15 mouse cellular contexts compared by ENCODE assay signal in the genomic region with DNA sequence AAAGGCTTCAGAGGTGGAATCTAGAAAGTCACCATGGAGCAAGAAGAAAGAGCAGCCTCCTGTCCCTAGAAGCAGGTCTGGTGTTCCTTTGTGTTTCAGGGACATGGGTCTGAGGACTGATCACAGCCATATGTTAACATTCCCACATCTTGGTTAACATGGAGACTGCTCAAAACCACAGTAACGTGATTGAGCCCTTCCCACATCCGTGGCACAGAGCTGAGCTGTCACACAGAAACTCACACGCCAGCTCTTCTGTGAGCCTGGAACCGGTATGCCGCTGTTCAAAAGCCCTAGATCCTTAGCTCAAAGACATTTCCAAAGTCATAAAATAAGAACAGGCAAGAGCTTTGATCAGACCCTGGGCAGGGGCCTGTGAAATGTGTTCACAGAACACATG. TPM values are rescaled to one million over a fixed set of nuclear protein-coding genes. Genes with fewer than 3 reads are reported as not detected.
"Had no signal": no experiment of that assay in that cellular context is flagged by ENCODE, and none has a peak within 500 bp of the region (broad histone marks: within the 10 kb centered on the region; RNA-seq: fewer than 3 reads in every experiment).

No protein-coding gene starts in this region.

- H3K4me2 ChIP-seq: midbrain, embryonic 12.5 days; stomach, embryonic 15.5 days had no signal

- H3K9me3 ChIP-seq: midbrain, embryonic 12.5 days; stomach, embryonic 15.5 days had no signal

- H3K4me1 ChIP-seq: midbrain, embryonic 12.5 days; stomach, embryonic 15.5 days had no signal

- H3K27me3 ChIP-seq: midbrain, embryonic 12.5 days had no signal

- H3K36me3 ChIP-seq: midbrain, embryonic 12.5 days; stomach, embryonic 15.5 days had no signal

- ATAC-seq: midbrain, embryonic 16.5 days had no signal

- H3K4me3 ChIP-seq: layer of hippocampus, adult 2 months; midbrain, embryonic 12.5 days; stomach, embryonic 15.5 days had no signal

- H3K9ac ChIP-seq: liver, embryonic 14.5 days; midbrain, embryonic 12.5 days; stomach, embryonic 15.5 days had no signal

- H3K27ac ChIP-seq: layer of hippocampus, adult 2 months; liver, embryonic 14.5 days; midbrain, embryonic 12.5 days; stomach, embryonic 15.5 days had no signal

RNA-seq across cellular contexts. Expression of a gene that starts 19.3 kb away (rescaled TPM):
- total RNA-seq: layer of hippocampus, adult 2 months; layer of hippocampus, postnatal 14 days; left cerebral cortex, adult 18-20 months; megakaryocyte-erythroid progenitor cell, adult 5-6 weeks; neutrophil, adult 5-6 weeks had no signal
- polyA plus RNA-seq: stomach, embryonic 15.5 days had no signal

RNA-seq across cellular contexts. Expression of a gene that starts 52.0 kb away (rescaled TPM):
- total RNA-seq: layer of hippocampus, adult 2 months; left cerebral cortex, postnatal 14 days; liver, adult 2 months; megakaryocyte-erythroid progenitor cell, adult 5-6 weeks; neutrophil, adult 5-6 weeks had no signal
- polyA plus RNA-seq: kidney, embryonic 14.5 days; limb, embryonic 11.5 days; liver, adult 2 months; liver, embryonic 14.5 days; lung, embryonic 16.5 days; midbrain, embryonic 12.5 days; neural tube, embryonic 11.5 days; stomach, embryonic 15.5 days had no signal
